Mouse (Mus musculus) testis, adult 2 months (tissue): Measurements from ENCODE around the gene Taf5. TPM values are rescaled to one million over a fixed set of nuclear protein-coding genes. Genes with fewer than 3 reads are reported as not detected.
A peak's percentile ranks its signal among the peaks of the same experiment; 100 is the strongest.

Experiments used
- H3K27ac ChIP-seq: fragments of 200-500 bp; 2 replicates; pipeline ENCODE4 v1.5.1; 2012; ENCODE audit warnings: low read depth, low read length; ENCODE audit not compliant: control insufficient read depth, insufficient read depth
- H3K27me3 ChIP-seq: fragments of 200-500 bp; 2 replicates; pipeline ENCODE4 v1.6.1; 2012; ENCODE audit warnings: mild to moderate bottlenecking, low read length, moderate library complexity; ENCODE audit not compliant: control insufficient read depth, insufficient read depth
- H3K36me3 ChIP-seq: fragments of 200-500 bp; 2 replicates; pipeline ENCODE4 v1.6.1; 2012; ENCODE audit warnings: mild to moderate bottlenecking, low read length; ENCODE audit not compliant: control insufficient read depth, insufficient read depth
- H3K4me1 ChIP-seq: fragments of 200-500 bp; 2 replicates; pipeline ENCODE4 v1.6.1; 2012; ENCODE audit warnings: low read length; ENCODE audit not compliant: control insufficient read depth, insufficient read depth
- H3K4me3 ChIP-seq: fragments of 200-500 bp; 2 replicates; pipeline ENCODE4 v1.5.1; 2012; ENCODE audit warnings: low read depth, mild to moderate bottlenecking, low read length, moderate library complexity, mixed read lengths; ENCODE audit not compliant: control insufficient read depth
- CTCF ChIP-seq: fragments of 200-500 bp; IDR thresholded peaks from 2 replicates; pipeline ENCODE4 v1.5.1; 2012; ENCODE audit warnings: low read depth, mild to moderate bottlenecking, inconsistent platforms, low read length, moderate library complexity; ENCODE audit not compliant: control insufficient read depth, insufficient read depth, insufficient replicate concordance
- POLR2A ChIP-seq: fragments of 200-500 bp; IDR thresholded peaks from 2 replicates; pipeline ENCODE4 v1.6.1; 2012; ENCODE audit warnings: low read depth, mild to moderate bottlenecking, inconsistent platforms, low read length, moderate library complexity; ENCODE audit not compliant: control insufficient read depth
- polyA plus RNA-seq: library from polyadenylated mRNA; depleted of rRNA; stranded (reverse); fragments of >200 nt; gene quantifications from 2 replicates; pipeline ENCODE4 v1.2.3, GENCODE M21; 2012; rRNA removed

Gene Taf5
- 4.4 and 4.9 TPM in 2 replicates for polyA plus RNA-seq

- TF ChIP-seq POLR2A (peak; percentile 99), CTCF (no peak)
- H3K27ac ChIP-seq: peak within 1 kb of the TSS; percentile 74
- H3K36me3 ChIP-seq: no peaks in the 10 kb centered on the region
- H3K27me3 ChIP-seq: no peaks in the 10 kb centered on the region
- H3K4me3 ChIP-seq: peak within 1 kb of the TSS; percentile 93
- peaks cover 2% of the 10 kb centered on the region; the same call in 1 of the 2 replicates for H3K4me1 ChIP-seq
Observed at GRCm38 (mm10) chr19:47067096-47067882, at the start of gene Taf5. Taf5 (plus strand) TSS chr19:47067746.

GRCm38 (mm10) chr19:47017831-47018230 lies 49.7 kb upstream of the Taf5 start:
- no peaks in the 10 kb centered on the region for H3K36me3 ChIP-seq
- no peaks in the 10 kb centered on the region; the same call in 1 of the 2 replicates for H3K27me3 ChIP-seq
- H3K4me1 ChIP-seq: peaks cover 16% of the 10 kb centered on the region
- no peak overlapping the region for H3K27ac ChIP-seq
- TF ChIP-seq CTCF (no peak), POLR2A (no peak)
- H3K4me3 ChIP-seq: no peak overlapping the region

GRCm38 (mm10) chr19:47018330-47018729 lies 49.2 kb upstream of the Taf5 start:
- Histone ChIP-seq H3K27me3 (no peaks in the 10 kb centered on the region; the same call in 1 of the 2 replicates), H3K4me1 (peaks cover 16% of the 10 kb centered on the region), H3K4me3 (no peak overlapping the region), H3K36me3 (no peaks in the 10 kb centered on the region), H3K27ac (no peak overlapping the region)
- TF ChIP-seq CTCF: no peak
- no peak for TF ChIP-seq POLR2A

- TF ChIP-seq POLR2A: no peak
- no peak for TF ChIP-seq CTCF
- H3K27me3 ChIP-seq: no peaks in the 10 kb centered on the region
- no peak overlapping the region for H3K27ac ChIP-seq
- no peak overlapping the region for H3K4me3 ChIP-seq
- H3K36me3 ChIP-seq: no peaks in the 10 kb centered on the region
- H3K4me1 ChIP-seq: peaks cover 11% of the 10 kb centered on the region
Observed at GRCm38 (mm10) chr19:47019326-47019725, 48.2 kb upstream of the Taf5 start.

- Histone ChIP-seq H3K4me3 (no peak overlapping the region), H3K27ac (no peak overlapping the region), H3K27me3 (no peaks in the 10 kb centered on the region), H3K36me3 (no peaks in the 10 kb centered on the region), H3K4me1 (no peaks in the 10 kb centered on the region; the same call in 1 of the 2 replicates)
- TF ChIP-seq CTCF (no peak), POLR2A (no peak)
Observed at GRCm38 (mm10) chr19:47022709-47023108, 44.8 kb upstream of the Taf5 start.

GRCm38 (mm10) chr19:47023546-47023945 lies 44.0 kb upstream of the Taf5 start:
- Histone ChIP-seq H3K36me3 (no peaks in the 10 kb centered on the region), H3K27me3 (no peaks in the 10 kb centered on the region), H3K4me1 (no peaks in the 10 kb centered on the region; the same call in 1 of the 2 replicates), H3K27ac (no peak overlapping the region), H3K4me3 (no peak overlapping the region)
- TF ChIP-seq POLR2A (no peak), CTCF (no peak)

GRCm38 (mm10) chr19:47024954-47025353 lies 42.6 kb upstream of the Taf5 start:
- TF ChIP-seq CTCF (no peak), POLR2A (no peak)
- H3K27me3 ChIP-seq: no peaks in the 10 kb centered on the region
- H3K36me3 ChIP-seq: no peaks in the 10 kb centered on the region
- H3K4me3 ChIP-seq: no peak overlapping the region
- H3K27ac ChIP-seq: no peak overlapping the region
- no peaks in the 10 kb centered on the region for H3K4me1 ChIP-seq
